Mouse (Mus musculus): ENCODE data around the gene P2ry2. TPM values are rescaled to one million over a fixed set of nuclear protein-coding genes. Genes with fewer than 3 reads are reported as not detected.

P2ry2 gene
- total and polyA plus RNA-seq, 2 experiments from 2014 or later = 0.24 to 0.67 TPM

- peak; percentile 95 for TF ChIP-seq CTCF (IDR thresholded peaks at IDR 0.05; ENCODE audit: low read depth)
- H3K4me2 ChIP-seq (ENCODE audit: low read depth) = no peak overlapping the region
- no peak overlapping the region for H3K4me3 ChIP-seq (ENCODE audit: low read depth, low read length)
- H3K9me3 ChIP-seq (ENCODE audit: low read length) = no peaks in the 10 kb centered on the region
- H3K4me1 ChIP-seq (ENCODE audit: insufficient read depth) = no peaks in the 10 kb centered on the region
- no peak overlapping the region for H3K9ac ChIP-seq
- ATAC-seq = peak; percentile 76
- DNase-seq = peak; percentile 87
- WGBS = 20% methylated on average over 11 of the region's 11 CpGs
- H3K36me3 ChIP-seq (ENCODE audit: insufficient read depth) = no peaks in the 10 kb centered on the region
- no peaks in the 10 kb centered on the region for H3K27me3 ChIP-seq (ENCODE audit: insufficient read depth, low read length)
- H3K27ac ChIP-seq (ENCODE audit: low read depth, low read length) = no peak overlapping the region
Observed at GRCm38 (mm10) chr7:101051551-101052221, 39.0 kb upstream of the P2ry2 start.

GRCm38 (mm10) chr7:101050724-101051550 is 38.3 kb upstream of the P2ry2 start:
- ATAC-seq = no peak
- TF ChIP-seq CTCF (IDR thresholded peaks at IDR 0.05; ENCODE audit: low read depth) = no peak
- 78% methylated on average over 13 of the region's 13 CpGs for WGBS

DNA sequence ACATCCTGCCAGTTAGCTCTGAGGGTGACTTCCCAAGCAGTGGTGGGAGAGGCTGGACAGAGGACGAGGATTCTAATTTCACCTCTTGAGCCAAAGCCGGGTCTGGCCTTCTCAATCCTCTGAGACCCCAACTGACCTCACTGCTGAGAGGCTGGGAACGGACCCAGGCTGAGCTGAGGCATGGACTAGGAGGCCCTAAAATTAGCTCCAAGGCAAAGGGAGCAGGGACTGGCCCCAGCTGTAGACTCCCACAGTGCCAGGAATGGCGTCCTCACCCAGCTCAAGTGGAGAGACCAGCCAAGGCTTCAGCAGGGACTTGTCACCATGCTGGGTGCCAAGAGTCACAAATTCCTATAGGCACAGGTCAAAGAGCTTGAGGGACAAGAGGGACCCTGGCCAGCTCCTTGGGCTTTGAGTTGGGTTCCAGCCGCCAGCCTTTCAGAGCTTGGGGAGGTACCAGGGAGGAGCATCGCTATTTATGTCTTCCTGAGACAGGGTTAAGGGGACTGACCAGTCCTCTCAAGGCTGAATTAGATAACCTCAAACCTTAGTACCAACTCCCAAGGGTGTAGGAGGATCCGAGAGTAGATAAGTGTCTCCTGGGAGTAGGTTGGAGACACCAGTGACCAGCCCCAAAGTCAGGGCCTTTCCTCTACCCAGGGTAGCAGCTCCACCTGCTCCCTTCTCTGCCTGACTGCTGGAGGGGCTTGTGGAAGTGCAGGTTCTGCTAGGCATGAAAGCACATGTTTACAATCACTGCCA is 36.8 kb upstream of the P2ry2 start:
- Histone ChIP-seq H3K9me3 (ENCODE audit: low read length) (no peaks in the 10 kb centered on the region), H3K4me1 (ENCODE audit: insufficient read depth) (no peaks in the 10 kb centered on the region), H3K36me3 (ENCODE audit: insufficient read depth) (no peaks in the 10 kb centered on the region), H3K9ac (no peak overlapping the region), H3K27me3 (ENCODE audit: insufficient read depth, low read length) (no peaks in the 10 kb centered on the region), H3K4me2 (ENCODE audit: low read depth) (no peak overlapping the region), H3K27ac (ENCODE audit: low read depth, low read length) (no peak overlapping the region), H3K4me3 (ENCODE audit: low read depth, low read length) (no peak overlapping the region)
- ATAC-seq (no peak), DNase-seq (no peak)
- 83% methylated on average over 7 of the region's 7 CpGs for WGBS
- TF ChIP-seq CTCF (IDR thresholded peaks at IDR 0.05; ENCODE audit: low read depth) = no peak

More at GRCm38 (mm10) chr7:101050724-101051550, 38.3 kb upstream of the P2ry2 start:
- no peaks in the 10 kb centered on the region for H3K4me1 ChIP-seq (ENCODE audit: insufficient read depth)
- no peaks in the 10 kb centered on the region for H3K36me3 ChIP-seq (ENCODE audit: insufficient read depth)
- no peaks in the 10 kb centered on the region for H3K27me3 ChIP-seq (ENCODE audit: insufficient read depth, low read length)
- no peak for DNase-seq
- no peaks in the 10 kb centered on the region for H3K9me3 ChIP-seq (ENCODE audit: low read length)
- H3K27ac ChIP-seq (ENCODE audit: low read depth, low read length) = no peak overlapping the region
- no peak overlapping the region for H3K9ac ChIP-seq
- H3K4me3 ChIP-seq (ENCODE audit: low read depth, low read length) = no peak overlapping the region
- H3K4me2 ChIP-seq (ENCODE audit: low read depth) = no peak overlapping the region

DNA sequence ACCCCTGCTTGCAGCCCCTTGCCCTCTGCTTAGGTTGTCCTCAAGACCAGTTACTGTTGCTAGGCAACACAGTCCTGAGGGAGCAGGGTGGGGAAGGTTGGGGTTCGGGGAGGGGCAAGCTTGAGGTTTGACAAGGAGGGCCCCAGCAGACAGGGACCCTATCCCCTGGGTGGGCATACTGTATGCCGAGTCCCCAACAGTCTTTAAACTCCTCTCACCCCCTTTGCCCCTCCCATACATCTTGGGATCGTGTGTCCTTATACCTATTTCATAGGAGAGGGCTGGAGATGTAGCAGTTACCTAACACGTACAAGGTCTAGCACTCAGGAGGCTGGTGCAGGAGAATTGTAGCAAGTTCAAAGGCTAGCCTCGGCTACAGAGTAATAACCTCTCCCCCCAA is 35.6 kb upstream of the P2ry2 start:
- no peak for TF ChIP-seq CTCF (IDR thresholded peaks at IDR 0.05; ENCODE audit: low read depth)
- no peak overlapping the region for H3K4me3 ChIP-seq (ENCODE audit: low read depth, low read length)
- WGBS = 70% methylated on average over 5 of the region's 5 CpGs
- no peaks in the 10 kb centered on the region for H3K36me3 ChIP-seq (ENCODE audit: insufficient read depth)
- H3K27ac ChIP-seq (ENCODE audit: low read depth, low read length) = no peak overlapping the region
- H3K27me3 ChIP-seq (ENCODE audit: insufficient read depth, low read length) = no peaks in the 10 kb centered on the region
- no peak overlapping the region for H3K9ac ChIP-seq
- no peaks in the 10 kb centered on the region for H3K9me3 ChIP-seq (ENCODE audit: low read length)
- no peak for DNase-seq
- no peak overlapping the region for H3K4me2 ChIP-seq (ENCODE audit: low read depth)
- no peak for ATAC-seq
- H3K4me1 ChIP-seq (ENCODE audit: insufficient read depth) = no peaks in the 10 kb centered on the region

DNA sequence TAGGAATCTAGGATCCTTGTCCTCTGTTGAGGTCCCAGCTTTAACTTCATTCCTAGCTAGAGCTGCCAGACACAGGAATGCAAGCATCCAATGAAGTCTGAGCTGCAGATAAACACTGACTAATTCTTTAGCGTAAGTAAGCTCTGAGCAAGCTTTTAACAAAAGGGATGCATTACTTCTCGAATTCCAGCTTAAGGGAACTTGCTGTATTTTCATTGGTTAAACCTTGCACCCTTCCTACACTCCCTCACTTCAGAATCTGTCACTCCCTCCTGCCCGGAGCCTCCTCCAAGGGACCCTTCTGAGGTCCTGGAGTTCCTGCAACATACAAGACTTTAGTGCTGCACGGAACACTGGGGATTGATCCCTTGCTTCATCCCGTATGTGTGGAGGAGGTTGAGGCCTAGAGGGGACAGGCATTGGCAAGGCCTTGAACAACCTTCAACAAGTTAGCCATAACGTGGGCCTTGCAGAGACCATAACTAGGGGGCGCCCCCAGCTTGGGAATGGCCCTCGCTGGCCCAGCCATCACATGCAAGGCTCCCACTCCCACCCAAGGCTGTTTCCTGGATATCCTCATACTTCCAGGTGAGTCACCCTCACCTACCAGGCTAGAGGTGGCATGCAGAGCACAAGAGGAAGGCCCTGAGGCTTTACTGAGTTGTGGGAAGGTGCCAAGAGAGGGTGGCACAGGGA is 31.3 kb upstream of the P2ry2 start:
- no peaks in the 10 kb centered on the region for H3K27me3 ChIP-seq (ENCODE audit: insufficient read depth, low read length)
- H3K36me3 ChIP-seq (ENCODE audit: insufficient read depth) = no peaks in the 10 kb centered on the region
- H3K27ac ChIP-seq (ENCODE audit: low read depth, low read length) = no peak overlapping the region
- no peak overlapping the region for H3K4me3 ChIP-seq (ENCODE audit: low read depth, low read length)
- H3K4me1 ChIP-seq (ENCODE audit: insufficient read depth) = no peaks in the 10 kb centered on the region
- no peak for DNase-seq
- no peak overlapping the region for H3K9ac ChIP-seq
- H3K4me2 ChIP-seq (ENCODE audit: low read depth) = no peak overlapping the region
- no peaks in the 10 kb centered on the region for H3K9me3 ChIP-seq (ENCODE audit: low read length)
- ATAC-seq = no peak
- 57% methylated on average over 8 of the region's 8 CpGs for WGBS
- TF ChIP-seq CTCF (IDR thresholded peaks at IDR 0.05; ENCODE audit: low read depth) = no peak

GRCm38 (mm10) chr7:101041977-101042749 is 29.5 kb upstream of the P2ry2 start:
- H3K36me3 ChIP-seq (ENCODE audit: insufficient read depth) = no peaks in the 10 kb centered on the region
- no peak overlapping the region for H3K27ac ChIP-seq (ENCODE audit: low read depth, low read length)
- no peak for DNase-seq
- H3K4me3 ChIP-seq (ENCODE audit: low read depth, low read length) = no peak overlapping the region
- H3K4me1 ChIP-seq (ENCODE audit: insufficient read depth) = no peaks in the 10 kb centered on the region
- no peaks in the 10 kb centered on the region for H3K9me3 ChIP-seq (ENCODE audit: low read length)
- no peak for TF ChIP-seq CTCF (IDR thresholded peaks at IDR 0.05; ENCODE audit: low read depth)
- 79% methylated on average over 5 of the region's 5 CpGs for WGBS
- no peaks in the 10 kb centered on the region for H3K27me3 ChIP-seq (ENCODE audit: insufficient read depth, low read length)
- no peak overlapping the region for H3K9ac ChIP-seq
- H3K4me2 ChIP-seq (ENCODE audit: low read depth) = no peak overlapping the region
- ATAC-seq = no peak
